Mouse (Mus musculus): ENCODE results near the gene Zpr1.

- no peak for TF ChIP-seq EP300 (IDR thresholded peaks at IDR 0.05; ENCODE audit: low read depth)
- no peak for TF ChIP-seq CTCF (IDR thresholded peaks at IDR 0.05; ENCODE audit: low read depth)
Measured at GRCm38 (mm10) chr9:46227064-46227614, 45.7 kb upstream of the Zpr1 start.
